In the genomic region with DNA sequence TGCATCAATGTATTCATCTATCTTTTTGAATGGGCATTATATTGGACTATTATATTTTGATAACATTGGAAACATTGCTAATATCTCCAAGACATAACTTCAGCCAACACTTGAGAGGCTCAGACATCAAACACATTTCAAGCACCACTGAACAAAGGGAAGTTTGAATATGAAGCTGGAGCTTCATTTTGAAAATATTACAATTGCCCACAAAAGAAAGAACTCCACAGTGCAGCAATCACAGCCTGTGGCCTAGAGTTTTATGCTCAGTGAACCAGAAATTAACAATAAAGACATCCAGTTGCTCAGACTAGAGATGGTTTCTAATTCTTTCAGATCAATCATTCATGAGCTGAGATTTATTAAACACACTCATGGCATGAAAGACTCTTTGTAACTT, we compare ENCODE assay signal across 21 mouse cellular contexts.
DNase-seq lines count a peak whose midpoint lies in the region; ATAC-seq and TF ChIP-seq lines count a peak whose summit lies in the region.
"Had no signal": no experiment of that assay in that cellular context is flagged by ENCODE, and none has a peak within 500 bp of the region (broad histone marks: within the 10 kb centered on the region; RNA-seq: fewer than 3 reads in every experiment).

No protein-coding gene starts in this region.

- H3K9ac ChIP-seq in embryonic facial prominence, embryonic 14.5 days (ENCODE audit: low read depth, low read length): no peak overlapping the region
- H3K9ac ChIP-seq in midbrain, embryonic 11.5 days (ENCODE audit: low read length): no peak overlapping the region
- H3K9ac ChIP-seq in midbrain, embryonic 14.5 days (replicated peaks; ENCODE audit: low read length): no peak overlapping the region
- H3K9ac ChIP-seq: embryonic facial prominence, embryonic 12.5 days; forebrain, embryonic 15.5 days; heart, embryonic 15.5 days; hindbrain, embryonic 15.5 days had no signal

- no peak for TF ChIP-seq POLR2A in brain, embryonic 14.5 days (IDR thresholded peaks at IDR 0.05; ENCODE audit: borderline replicate concordance, extremely low read depth, insufficient read depth, insufficient read length, poor library complexity, severe bottlenecking)

- peak; percentile 4 for DNase-seq in embryonic facial prominence, embryonic 14.5 days (ENCODE audit: low spot score)
- DNase-seq in embryonic facial prominence, embryonic 10.5 days (ENCODE audit: low spot score): no peak
- no peak for DNase-seq in midbrain, embryonic 11.5 days (ENCODE audit: low spot score, missing footprints)
- no peak for DNase-seq in midbrain, embryonic 14.5 days
- DNase-seq in brain, embryonic 14.5 days (ENCODE audit: low read depth): peak; percentile 15
- peak; percentile 66 for DNase-seq in retina, postnatal 1 day
- no peak for DNase-seq in ovary, postnatal 14 days (ENCODE audit: low spot score)
- DNase-seq: adrenal gland, adult 2 months; adrenal gland, postnatal 25 days; cerebellum, adult 2 months; cerebellum, postnatal 10 days; gastrocnemius, postnatal 10 days; heart, adult 18-20 months; heart, postnatal 14 days had no signal

- H3K4me2 ChIP-seq in embryonic facial prominence, embryonic 14.5 days (ENCODE audit: low read depth, low read length): no peak overlapping the region
- H3K4me2 ChIP-seq in midbrain, embryonic 11.5 days: no peak overlapping the region
- no peak overlapping the region for H3K4me2 ChIP-seq in midbrain, embryonic 14.5 days (ENCODE audit: low read length)
- H3K4me2 ChIP-seq: embryonic facial prominence, embryonic 12.5 days; forebrain, embryonic 15.5 days; heart, embryonic 11.5 days; heart, embryonic 15.5 days; hindbrain, embryonic 15.5 days had no signal

- no peaks in the 10 kb centered on the region for H3K9me3 ChIP-seq in embryonic facial prominence, embryonic 14.5 days (ENCODE audit: control insufficient read depth, low read length)
- no peaks in the 10 kb centered on the region for H3K9me3 ChIP-seq in embryonic facial prominence, embryonic 10.5 days
- H3K9me3 ChIP-seq in midbrain, embryonic 11.5 days (ENCODE audit: control insufficient read depth, low read length): no peaks in the 10 kb centered on the region
- no peaks in the 10 kb centered on the region for H3K9me3 ChIP-seq in midbrain, embryonic 14.5 days (ENCODE audit: control insufficient read depth, low read length)
- H3K9me3 ChIP-seq: embryonic facial prominence, embryonic 12.5 days; forebrain, embryonic 15.5 days; heart, embryonic 15.5 days; hindbrain, embryonic 15.5 days had no signal

- H3K4me1 ChIP-seq in embryonic facial prominence, embryonic 14.5 days (ENCODE audit: control insufficient read depth, insufficient read depth, low read length): no peaks in the 10 kb centered on the region
- no peaks in the 10 kb centered on the region for H3K4me1 ChIP-seq in embryonic facial prominence, embryonic 10.5 days
- no peaks in the 10 kb centered on the region for H3K4me1 ChIP-seq in midbrain, embryonic 11.5 days (ENCODE audit: control insufficient read depth, insufficient read depth, low read length)
- no peaks in the 10 kb centered on the region for H3K4me1 ChIP-seq in midbrain, embryonic 14.5 days (ENCODE audit: control insufficient read depth, insufficient read depth, low read length)
- H3K4me1 ChIP-seq: embryonic facial prominence, embryonic 12.5 days; forebrain, embryonic 15.5 days; heart, embryonic 15.5 days; hindbrain, embryonic 15.5 days had no signal

- no peaks in the 10 kb centered on the region for H3K36me3 ChIP-seq in embryonic facial prominence, embryonic 14.5 days (ENCODE audit: control insufficient read depth, insufficient read depth, low read length)
- no peaks in the 10 kb centered on the region for H3K36me3 ChIP-seq in embryonic facial prominence, embryonic 10.5 days (replicated peaks)
- no peaks in the 10 kb centered on the region for H3K36me3 ChIP-seq in midbrain, embryonic 11.5 days (ENCODE audit: control insufficient read depth, insufficient read depth, low read length)
- H3K36me3 ChIP-seq in midbrain, embryonic 14.5 days (ENCODE audit: control insufficient read depth, insufficient read depth, low read length): no peaks in the 10 kb centered on the region
- H3K36me3 ChIP-seq: embryonic facial prominence, embryonic 12.5 days; forebrain, embryonic 15.5 days; heart, embryonic 15.5 days; hindbrain, embryonic 15.5 days had no signal

- no peak overlapping the region for H3K4me3 ChIP-seq in embryonic facial prominence, embryonic 14.5 days (ENCODE audit: low read depth, low read length)
- no peak overlapping the region for H3K4me3 ChIP-seq in embryonic facial prominence, embryonic 10.5 days
- no peak overlapping the region for H3K4me3 ChIP-seq in midbrain, embryonic 11.5 days (ENCODE audit: low read depth, low read length)
- H3K4me3 ChIP-seq in midbrain, embryonic 14.5 days (replicated peaks; ENCODE audit: low read depth, low read length): no peak overlapping the region
- H3K4me3 ChIP-seq: embryonic facial prominence, embryonic 12.5 days; forebrain, embryonic 15.5 days; heart, embryonic 15.5 days; hindbrain, embryonic 15.5 days had no signal

- ATAC-seq in embryonic facial prominence, embryonic 14.5 days (ENCODE audit: low read depth): no peak
- ATAC-seq in midbrain, embryonic 11.5 days (ENCODE audit: low FRiP score): peak; percentile 54
- ATAC-seq in midbrain, embryonic 14.5 days (ENCODE audit: low FRiP score, low TSS enrichment): no peak
- ATAC-seq: forebrain, embryonic 15.5 days; intestine, embryonic 16.5 days had no signal

- no peak overlapping the region for H3K27ac ChIP-seq in embryonic facial prominence, embryonic 14.5 days (replicated peaks; ENCODE audit: low read depth, low read length)
- H3K27ac ChIP-seq in embryonic facial prominence, embryonic 10.5 days (replicated peaks): no peak overlapping the region
- H3K27ac ChIP-seq in midbrain, embryonic 11.5 days (ENCODE audit: low read depth, low read length): no peak overlapping the region
- H3K27ac ChIP-seq in midbrain, embryonic 14.5 days (replicated peaks; ENCODE audit: low read depth, low read length): no peak overlapping the region
- H3K27ac ChIP-seq: embryonic facial prominence, embryonic 12.5 days; forebrain, embryonic 15.5 days; heart, embryonic 15.5 days; hindbrain, embryonic 15.5 days had no signal

- no peaks in the 10 kb centered on the region for H3K27me3 ChIP-seq in embryonic facial prominence, embryonic 14.5 days (replicated peaks; ENCODE audit: control insufficient read depth, insufficient read depth, low read length)
- H3K27me3 ChIP-seq in embryonic facial prominence, embryonic 10.5 days (replicated peaks; ENCODE audit: low read depth, poor library complexity, severe bottlenecking): no peaks in the 10 kb centered on the region
- no peaks in the 10 kb centered on the region for H3K27me3 ChIP-seq in midbrain, embryonic 11.5 days (ENCODE audit: control insufficient read depth, insufficient read depth, low read length)
- H3K27me3 ChIP-seq in midbrain, embryonic 14.5 days (ENCODE audit: control insufficient read depth, insufficient read depth, low read length): no peaks in the 10 kb centered on the region
- H3K27me3 ChIP-seq: CH12.LX; embryonic facial prominence, embryonic 12.5 days; forebrain, embryonic 15.5 days; heart, embryonic 15.5 days; hindbrain, embryonic 15.5 days had no signal

- no peak for TF ChIP-seq CTCF in brain, embryonic 14.5 days (IDR thresholded peaks at IDR 0.05; ENCODE audit: borderline replicate concordance, extremely low read depth, insufficient read depth, insufficient read length)

Comparison
In these comparisons a context has a peak if more than half of its experiments do, and no peak if none do; other contexts are left out.
1. DNase-seq: peak in embryonic facial prominence, embryonic 14.5 days (single experiment), brain, embryonic 14.5 days (single experiment) and retina, postnatal 1 day (single experiment); none in embryonic facial prominence, embryonic 10.5 days (single experiment), midbrain, embryonic 11.5 days (single experiment), midbrain, embryonic 14.5 days (single experiment) and ovary, postnatal 14 days (single experiment).